Mouse (Mus musculus): ENCODE measurements around the gene Synpo2.

The Synpo2 gene

GRCm38 (mm10) chr3:123033804-123034203, 202.1 kb downstream of the Synpo2 start:
- no peak for DNase-seq (ENCODE audit: low spot score in 2 of 2)

Data from frontal cortex, postnatal 25 days (tissue).